ENCODE assay signal across 16 mouse cellular contexts in the genomic region with DNA sequence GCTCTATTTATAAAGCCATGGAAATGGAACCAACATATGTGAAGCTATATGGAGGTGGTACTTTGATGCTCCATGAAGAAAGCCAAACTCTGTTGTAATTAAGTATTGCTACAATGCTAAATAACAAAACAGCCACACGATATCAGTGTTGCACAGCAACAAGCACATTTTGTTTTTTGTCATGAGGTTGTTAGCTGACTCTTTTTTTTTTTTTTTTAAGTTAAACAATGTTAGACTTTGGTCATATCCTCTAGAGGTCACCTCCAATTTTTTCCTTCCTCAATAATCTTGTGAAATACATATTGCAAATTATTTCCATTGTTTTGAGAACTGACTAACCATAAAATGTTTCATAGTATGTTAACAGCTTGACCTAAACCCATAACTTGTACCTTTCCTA.
"Had no signal": no experiment of that assay in that cellular context is flagged by ENCODE, and none has a peak within 500 bp of the region (broad histone marks: within the 10 kb centered on the region; RNA-seq: fewer than 3 reads in every experiment).

No protein-coding gene starts in this region.

- H3K4me2 ChIP-seq: neural tube, embryonic 13.5 days; neural tube, embryonic 15.5 days; stomach, embryonic 15.5 days had no signal

- H3K27me3 ChIP-seq: neural tube, embryonic 13.5 days; neural tube, embryonic 15.5 days; stomach, embryonic 15.5 days had no signal

- H3K9me3 ChIP-seq: neural tube, embryonic 13.5 days; neural tube, embryonic 15.5 days; stomach, embryonic 15.5 days had no signal

- DNase-seq: retina, postnatal 1 day; right cerebral cortex, adult 18-20 months; right cerebral cortex, postnatal 14 days; right cerebral cortex, postnatal 25 days; right cerebral cortex, postnatal 4 days; spleen, adult 18-20 months; thymus, adult 18-20 months; thymus, adult 2 months; thymus, postnatal 14 days; thymus, postnatal 25 days; thymus, postnatal 36 days; thymus, postnatal 4 days had no signal

- H3K4me3 ChIP-seq: neural tube, embryonic 13.5 days; neural tube, embryonic 15.5 days; stomach, embryonic 15.5 days had no signal

- H3K4me1 ChIP-seq: neural tube, embryonic 13.5 days; neural tube, embryonic 15.5 days; stomach, embryonic 15.5 days had no signal

- H3K9ac ChIP-seq: neural tube, embryonic 13.5 days; neural tube, embryonic 15.5 days; stomach, embryonic 15.5 days had no signal

- H3K27ac ChIP-seq: neural tube, embryonic 13.5 days; neural tube, embryonic 15.5 days; stomach, embryonic 15.5 days; stomach, postnatal 0 days had no signal

- H3K36me3 ChIP-seq: neural tube, embryonic 13.5 days; neural tube, embryonic 15.5 days; stomach, embryonic 15.5 days had no signal
